Mouse (Mus musculus): ENCODE measurements at regions not wholly inside any gene's neighbourhood (a gene's known extent, or its start where the extent isn't known, plus 50 kb on each side); places are given as distances from the start of the nearest gene placed in this dataset.

GRCm38 (mm10) chr16:95773151-95773550 is 71.3 kb downstream of the Ets2 start:
- no peak for DNase-seq (ENCODE audit: low read depth, low spot score)
